Mouse (Mus musculus) spleen, postnatal 4 days (tissue): ENCODE measurements at regions not wholly inside any gene's neighbourhood (a gene's known extent, or its start where the extent isn't known, plus 50 kb on each side); places are given as distances from the start of the nearest gene placed in this dataset.
A peak's percentile ranks its signal among the peaks of the same experiment; 100 is the strongest.

Experiments
- DNase-seq, 2 experiments: peaks; one replicate each; pipeline ENCODE4 v3.0.0; 2022; ENCODE audit warnings: low spot score in 2 of 2

DNA sequence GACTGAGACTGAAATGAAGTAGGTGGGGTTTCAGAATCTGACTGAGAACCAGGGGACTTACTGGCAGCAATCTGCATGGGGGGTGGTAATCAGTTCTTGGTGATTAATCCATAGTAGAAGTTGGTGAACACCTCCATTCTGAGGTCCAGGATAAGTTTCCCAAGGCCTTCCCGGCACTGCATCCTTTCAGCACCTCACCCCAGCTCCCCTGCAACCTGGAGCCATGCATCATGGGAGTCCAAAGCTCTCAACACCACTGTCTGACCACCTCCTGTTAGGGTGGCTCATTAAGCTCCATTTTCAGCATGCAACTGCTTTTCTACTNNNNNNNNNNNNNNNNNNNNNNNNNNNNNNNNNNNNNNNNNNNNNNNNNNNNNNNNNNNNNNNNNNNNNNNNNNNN, 157.0 kb downstream of the Cyp26b1 start:
- DNase-seq: no peak

DNA sequence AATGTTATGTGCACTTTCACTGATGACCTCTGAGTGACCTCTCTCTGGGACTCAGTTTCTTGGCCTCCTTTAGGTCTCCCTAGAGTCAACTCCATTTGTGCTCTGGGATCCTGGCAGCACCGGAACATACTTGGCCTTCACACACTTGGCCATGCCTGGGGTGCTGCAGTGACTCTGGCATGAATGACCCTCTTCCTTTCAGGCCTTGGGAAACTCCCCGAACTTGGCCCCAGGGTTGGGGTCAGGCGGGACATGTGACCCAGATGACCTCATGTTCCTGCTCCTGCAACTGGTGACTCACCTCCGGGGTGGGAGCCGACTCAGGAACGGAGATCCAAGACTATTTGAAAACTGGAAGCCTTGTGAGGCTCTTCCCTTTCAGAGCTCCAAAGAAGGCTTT, 159.2 kb downstream of the Cyp26b1 start:
- DNase-seq: no peak

GRCm38 (mm10) chr6:84431622-84431955, 162.1 kb downstream of the Cyp26b1 start:
- DNase-seq: no peak

DNA sequence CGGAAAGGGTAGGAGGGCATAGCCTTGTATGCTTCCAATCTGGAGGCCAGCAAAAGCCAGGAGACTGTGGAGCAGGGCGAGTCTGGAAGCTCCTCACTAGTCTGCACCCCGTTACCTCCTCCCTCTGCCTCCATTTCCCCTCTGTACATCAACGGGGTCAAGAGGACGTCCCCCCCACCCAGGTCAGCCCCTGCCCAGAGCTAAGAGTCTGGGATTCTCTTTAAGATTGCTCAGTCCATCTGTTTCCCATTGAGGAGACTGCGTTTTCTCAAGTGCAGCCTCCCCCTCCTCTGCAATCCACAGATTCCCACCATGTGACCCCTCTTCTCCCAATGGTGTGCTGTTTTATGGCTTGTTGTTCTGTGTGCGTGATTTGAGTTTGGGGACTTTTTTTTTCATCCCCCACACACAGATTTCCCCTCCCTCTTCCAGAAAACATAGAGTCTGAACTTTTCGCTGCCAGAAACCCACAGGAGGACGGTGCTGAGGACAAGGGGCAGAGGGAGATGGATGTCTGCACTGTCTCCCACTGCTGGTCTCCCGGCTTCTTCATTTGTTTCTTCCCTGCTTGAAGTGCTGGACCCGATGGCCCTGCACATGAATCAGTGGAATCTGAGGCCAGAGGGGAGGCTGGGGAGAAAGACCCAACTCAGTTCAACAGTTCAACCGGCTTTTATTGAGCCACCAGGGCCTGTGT, 162.6 kb downstream of the Cyp26b1 start:
- peak in 1 of 2 experiments; percentile 54 for DNase-seq

- DNase-seq: no peak
Measured at GRCm38 (mm10) chr6:84430146-84430545, 163.6 kb downstream of the Cyp26b1 start.

DNA sequence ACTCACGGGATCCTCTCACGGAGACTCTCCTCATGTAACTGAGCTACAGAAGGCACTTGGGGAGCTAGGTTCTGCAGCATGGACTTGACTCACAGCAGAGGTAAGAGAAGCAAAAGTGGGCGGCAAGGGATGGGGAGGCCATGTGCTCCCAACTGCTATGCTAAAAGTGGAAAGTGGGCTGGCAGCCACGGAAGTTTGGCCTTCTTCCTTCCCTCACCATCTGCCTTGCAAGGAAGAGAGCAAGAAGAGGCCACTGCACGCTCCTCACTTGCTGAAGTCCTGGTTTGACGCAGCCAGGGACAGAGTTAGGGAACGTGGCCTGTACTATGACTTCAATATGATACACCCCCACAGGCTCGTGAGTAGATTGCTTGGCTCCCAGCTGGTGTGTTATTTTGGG, 164.5 kb downstream of the Cyp26b1 start:
- no peak for DNase-seq

DNA sequence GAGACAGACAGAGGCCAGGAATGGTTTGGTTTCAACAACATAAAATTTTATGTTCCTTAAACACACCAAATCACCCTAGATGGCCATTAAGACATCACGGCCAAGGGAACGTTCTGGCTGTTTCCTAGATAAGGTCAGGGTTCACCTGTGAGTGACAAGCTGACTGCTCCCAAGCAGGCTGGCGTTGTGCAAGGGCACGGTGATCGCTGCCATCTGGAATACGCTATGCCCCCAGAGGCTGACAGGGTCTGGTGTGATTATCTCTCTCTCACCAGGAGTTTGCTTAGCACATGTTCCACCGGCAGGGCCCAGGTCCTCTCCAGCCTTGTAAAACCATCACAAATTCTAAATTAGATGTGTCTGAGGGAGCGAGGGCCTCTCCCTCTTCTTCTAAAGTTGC, 167.0 kb downstream of the Cyp26b1 start:
- DNase-seq: no peak

GRCm38 (mm10) chr6:84425823-84426222, 167.9 kb downstream of the Cyp26b1 start:
- DNase-seq: peak in 1 of 2 experiments; percentile 57

DNA sequence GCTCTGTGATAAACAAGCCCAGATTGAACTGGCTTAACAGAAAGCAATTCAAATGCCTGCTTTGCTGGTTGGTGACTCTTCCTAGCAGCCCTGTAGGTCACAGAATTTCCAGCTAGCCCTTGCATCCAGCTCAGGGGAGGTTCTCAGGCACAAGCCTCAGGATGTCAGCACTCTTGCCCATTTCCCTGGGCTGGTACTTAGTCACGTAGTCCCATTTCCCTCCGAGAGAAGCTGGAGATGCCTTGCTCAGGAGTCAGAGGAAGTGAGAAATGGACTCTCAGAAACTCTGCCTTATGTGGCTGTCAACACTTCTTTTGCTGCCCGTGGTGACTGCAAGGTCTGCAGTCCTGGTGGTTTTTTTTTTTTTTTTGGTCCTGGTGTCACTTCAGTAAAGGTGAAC, 170.8 kb downstream of the Cyp26b1 start:
- no peak for DNase-seq

GRCm38 (mm10) chr6:84419691-84420090, 174.0 kb downstream of the Cyp26b1 start:
- no peak for DNase-seq

DNA sequence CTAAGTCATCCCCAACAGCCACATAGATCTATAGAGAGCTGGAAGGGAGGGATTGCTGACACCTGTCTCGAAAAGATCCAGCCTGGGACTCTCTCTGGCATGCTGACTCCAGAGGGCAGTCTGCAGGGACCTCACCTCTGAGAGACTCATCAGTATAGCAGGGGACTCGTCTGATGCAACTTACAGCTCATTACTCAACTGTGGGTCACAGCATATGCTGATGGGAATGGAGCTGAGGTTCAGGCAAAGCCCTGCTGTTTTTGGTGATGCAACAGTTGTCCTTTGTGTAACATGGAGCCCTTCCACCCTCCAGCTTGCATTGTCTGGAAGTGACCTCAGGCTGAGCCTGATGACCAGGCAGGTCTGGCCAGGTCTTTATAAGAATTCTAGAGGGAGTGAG, 174.4 kb downstream of the Cyp26b1 start:
- DNase-seq: no peak

DNA sequence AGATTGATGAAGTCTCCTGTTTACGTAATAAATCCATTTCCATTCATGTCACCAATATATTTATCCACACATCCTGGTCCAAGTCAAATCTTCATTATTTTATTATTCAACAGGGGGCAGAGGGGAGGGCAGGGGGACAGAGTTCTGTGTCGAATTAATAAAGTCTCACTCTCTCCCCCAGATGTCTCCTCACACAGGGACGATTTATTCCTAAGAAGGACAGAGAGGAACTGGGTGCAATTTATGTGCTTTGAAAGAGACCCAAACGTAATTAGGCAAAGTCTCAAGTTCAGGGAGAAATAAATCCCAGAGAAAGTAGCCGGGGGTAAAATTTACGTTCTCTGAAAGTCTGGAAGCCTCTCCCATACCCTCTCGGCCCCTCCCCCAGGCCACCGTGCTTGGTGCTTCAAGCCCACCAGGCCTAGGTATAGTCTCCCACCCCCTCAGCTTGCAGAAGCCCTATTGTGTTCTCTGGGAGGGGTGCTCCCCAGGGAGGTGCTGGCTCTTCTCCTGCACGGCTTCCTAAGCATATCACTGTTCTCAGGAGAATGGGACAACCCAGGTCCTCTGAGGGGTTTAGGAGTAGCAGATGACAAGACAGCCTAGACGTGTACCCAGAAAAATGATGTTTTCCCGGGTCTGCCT, 176.6 kb downstream of the Cyp26b1 start:
- DNase-seq: no peak

DNA sequence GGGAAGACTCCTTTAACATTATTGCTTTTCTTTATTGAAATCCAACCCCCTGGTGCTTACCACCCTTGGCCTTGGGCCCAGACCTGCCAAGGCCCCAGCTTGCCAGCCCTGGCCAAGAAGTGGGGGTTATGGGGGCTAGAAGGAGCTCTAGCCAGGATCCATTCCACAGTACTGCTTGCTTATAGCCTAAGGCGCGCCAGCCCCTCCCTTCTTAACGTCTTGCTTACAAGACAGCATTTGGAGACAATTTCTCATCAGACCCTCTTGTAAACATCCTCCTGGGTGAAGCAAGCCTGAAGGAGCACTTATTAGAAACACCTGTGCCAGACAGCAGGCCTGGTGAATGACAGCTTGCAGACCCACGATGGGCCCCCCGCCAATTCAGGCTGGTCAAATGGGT, 179.3 kb downstream of the Cyp26b1 start:
- no peak for DNase-seq

GRCm38 (mm10) chr6:84409863-84410513, 183.7 kb downstream of the Cyp26b1 start:
- DNase-seq: no peak

- DNase-seq: no peak
Measured at GRCm38 (mm10) chr6:84408513-84408912, 185.2 kb downstream of the Cyp26b1 start.

GRCm38 (mm10) chr6:84407773-84408172, 185.9 kb downstream of the Cyp26b1 start:
- peak in 1 of 2 experiments; percentile 33 for DNase-seq

- no peak for DNase-seq
Measured at GRCm38 (mm10) chr6:84404695-84405094, 189.0 kb downstream of the Cyp26b1 start.

DNA sequence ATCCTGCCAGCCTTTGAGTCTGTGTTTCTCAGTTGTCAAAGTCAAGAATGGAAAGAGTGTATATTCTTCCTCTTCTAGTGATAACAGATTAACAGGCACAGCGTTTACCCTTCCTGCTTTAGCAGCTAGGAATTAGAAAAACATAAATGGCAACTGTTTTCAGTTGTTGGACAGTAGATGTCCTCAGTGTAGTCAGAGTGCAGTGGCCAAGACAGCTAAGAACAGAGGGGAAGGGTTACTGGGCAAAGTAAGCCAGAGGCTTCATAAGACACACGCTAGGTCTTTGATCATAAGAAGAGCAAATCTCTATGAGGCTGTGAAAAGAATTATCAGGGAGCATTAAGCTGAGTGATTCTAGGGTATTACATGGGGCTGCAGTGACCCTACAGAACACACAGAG, 191.3 kb downstream of the Cyp26b1 start:
- DNase-seq: no peak

GRCm38 (mm10) chr6:84394496-84395090, 199.1 kb downstream of the Cyp26b1 start:
- DNase-seq: no peak

DNA sequence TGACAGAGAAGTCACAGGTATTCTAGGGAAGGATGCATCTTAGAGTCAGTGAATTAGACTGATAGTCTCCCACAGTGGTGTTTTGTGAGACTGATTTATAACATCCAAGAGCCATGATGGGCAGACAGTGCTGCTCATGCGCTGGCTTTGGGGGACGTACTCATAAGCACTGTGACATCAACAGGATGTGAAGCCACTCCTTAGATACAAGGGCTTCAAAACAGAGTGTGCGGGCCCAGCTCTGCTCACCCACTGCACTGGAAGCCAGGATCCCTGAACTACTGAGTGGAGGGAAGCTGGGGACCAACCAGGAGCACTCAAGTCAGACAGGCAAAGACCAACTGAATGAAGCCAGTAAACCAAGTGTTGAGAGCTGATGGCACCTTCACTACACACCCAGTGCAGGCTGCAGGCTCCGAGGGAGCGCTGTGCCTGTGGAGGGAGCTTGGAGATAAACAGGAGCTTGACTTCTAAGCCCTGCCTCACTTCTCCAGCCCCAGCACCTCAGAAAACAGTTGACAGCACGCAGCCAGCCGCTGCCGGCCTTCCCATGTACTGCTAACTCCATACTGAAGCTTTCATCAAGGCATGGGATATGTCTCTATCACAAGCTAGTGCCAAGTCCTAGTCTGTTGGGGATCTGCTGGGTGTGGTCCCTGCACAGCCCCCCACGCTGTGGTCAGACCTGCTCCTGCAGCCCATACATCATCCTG, 200.0 kb downstream of the Cyp26b1 start:
- DNase-seq: no peak

- peak in 1 of 2 experiments; percentile 35 for DNase-seq
Measured at GRCm38 (mm10) chr6:84392752-84393511, 200.8 kb downstream of the Cyp26b1 start.
